Mouse (Mus musculus) left cerebral cortex, postnatal 4 days (tissue): ENCODE data around the gene Psmb11. TPM values are rescaled to one million over a fixed set of nuclear protein-coding genes. Genes with fewer than 3 reads are reported as not detected.
A peak's percentile ranks its signal among the peaks of the same experiment; 100 is the strongest.
"Not testable (repeated sequence)": the region's sequence is repeated elsewhere in the genome, so short reads cannot be mapped to it uniquely, and the experiment has no call there.

Experiments
- DNase-seq: peaks from one replicate; pipeline ENCODE4 v3.0.0-alpha.2; 2022
- intact Hi-C: fragments of 180-260 bp; cut with DNase I; formaldehyde crosslinking; loops from one replicate; pipeline ENCODE4 v1.15.1; 2025
- total RNA-seq, 2 experiments: library from RNA; stranded (reverse); gene quantifications; 2 replicates each; pipeline ENCODE4 v1.2.3; 2021

The Psmb11 gene
- total RNA-seq, 2 experiments from 2014 or later: not detected

- intact Hi-C loops: no loop called here
Observed at GRCm38 (mm10) chr14:54603038-54603654, 18.1 kb upstream of the Psmb11 start.

GRCm38 (mm10) chr14:54603686-54604085 is 17.5 kb upstream of the Psmb11 start:
- no peak for DNase-seq
- intact Hi-C loops: no loop called here

More at GRCm38 (mm10) chr14:54603038-54603654, 18.1 kb upstream of the Psmb11 start:
- peak; percentile 98 for DNase-seq

DNA sequence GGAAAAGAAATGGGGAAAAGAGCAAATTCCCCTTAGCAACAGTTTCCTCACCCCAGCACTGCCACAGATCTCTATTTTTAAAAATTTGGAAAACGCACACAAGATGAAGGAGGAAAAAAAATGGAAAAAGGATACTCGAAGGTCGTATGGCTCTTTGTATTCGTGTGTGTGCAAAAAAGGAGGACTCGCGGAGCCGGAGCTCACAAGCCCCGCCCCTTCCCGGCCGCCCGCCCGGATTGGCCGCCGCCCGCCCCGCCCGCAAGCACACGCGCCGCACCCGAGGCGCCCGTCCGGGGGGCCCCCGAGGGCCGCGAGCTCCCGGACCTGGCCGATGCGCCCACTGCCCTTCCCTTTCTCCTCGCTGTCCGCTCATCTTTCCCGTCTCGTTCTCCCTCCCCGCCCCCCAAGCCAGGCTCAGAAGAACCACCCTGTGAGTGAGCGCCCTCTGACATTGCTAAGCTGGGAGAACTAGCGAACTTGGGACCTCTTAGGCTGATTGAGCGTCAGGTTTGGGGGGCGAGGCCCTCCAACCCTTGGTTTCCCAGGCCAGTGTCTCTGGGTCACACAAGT is 15.4 kb upstream of the Psmb11 start, which contains the start of gene 4931414P19Rik:
4931414P19Rik (minus strand) TSS at position 242 of the 570 bp plus-strand sequence.
- DNase-seq: peak; percentile 78
- intact Hi-C loops: no loop called here

DNA sequence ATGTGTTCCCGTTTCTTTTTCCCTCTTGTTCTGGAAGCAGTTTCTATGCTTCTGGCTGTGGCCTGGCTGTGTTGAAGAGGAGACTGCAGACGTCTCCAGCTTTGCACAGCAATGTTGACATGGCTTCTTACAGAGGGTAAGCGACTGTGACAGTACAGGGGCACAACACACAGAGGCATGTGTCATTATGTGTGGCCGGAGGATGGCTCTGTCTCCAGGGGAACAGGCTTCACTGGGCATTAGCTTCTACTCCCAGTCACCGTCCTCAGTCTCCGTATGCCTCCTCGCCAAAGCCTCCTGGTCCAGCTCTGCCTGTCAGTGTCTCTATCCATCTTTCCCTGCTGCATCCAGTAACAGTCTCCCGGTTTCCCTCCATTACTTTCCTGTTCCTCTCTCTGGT is 14.0 kb upstream of the Psmb11 start:
- intact Hi-C loops: no loop called here
- DNase-seq: no peak

DNA sequence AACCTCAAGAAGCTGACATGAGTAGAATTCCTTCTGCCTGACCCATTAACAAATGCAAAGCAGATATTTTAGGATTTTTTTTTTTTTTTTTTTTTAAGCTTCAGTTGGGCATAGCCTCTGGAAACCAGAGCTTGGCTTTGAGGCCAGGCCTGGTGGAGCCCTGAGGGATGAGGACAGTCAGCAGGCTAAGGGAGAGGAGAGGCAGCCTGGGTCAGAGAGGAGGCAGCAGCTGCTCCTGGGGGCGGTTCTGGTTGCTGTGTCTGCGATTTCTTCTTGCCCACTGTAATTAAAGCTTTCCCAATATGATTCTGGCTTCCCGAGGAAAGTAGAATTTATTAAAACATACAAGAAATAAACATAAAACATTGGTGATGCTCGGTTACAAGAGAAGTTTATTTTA is 12.0 kb upstream of the Psmb11 start:
- no peak for DNase-seq
- intact Hi-C loops: no loop called here

DNA sequence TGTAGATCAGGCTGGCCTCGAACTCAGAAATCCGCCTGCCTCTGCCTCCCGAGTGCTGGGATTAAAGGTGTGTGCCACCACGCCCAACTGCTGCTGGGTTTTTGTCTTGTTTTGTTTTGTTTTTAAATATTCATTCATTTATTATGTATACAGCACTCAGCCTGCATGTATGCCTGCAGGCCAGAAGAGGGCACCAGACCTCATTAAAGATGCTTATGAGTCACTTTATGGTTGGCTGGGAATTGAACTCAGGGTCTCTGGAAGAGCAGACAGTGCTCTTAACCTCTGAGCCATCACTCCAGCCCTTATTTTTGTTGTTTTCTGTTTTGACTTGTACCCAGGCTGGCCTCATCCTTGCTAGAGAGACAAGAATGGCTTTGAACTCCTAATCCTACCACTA is 11.3 kb upstream of the Psmb11 start:
- DNase-seq: no peak
- intact Hi-C loops: no loop called here

DNA sequence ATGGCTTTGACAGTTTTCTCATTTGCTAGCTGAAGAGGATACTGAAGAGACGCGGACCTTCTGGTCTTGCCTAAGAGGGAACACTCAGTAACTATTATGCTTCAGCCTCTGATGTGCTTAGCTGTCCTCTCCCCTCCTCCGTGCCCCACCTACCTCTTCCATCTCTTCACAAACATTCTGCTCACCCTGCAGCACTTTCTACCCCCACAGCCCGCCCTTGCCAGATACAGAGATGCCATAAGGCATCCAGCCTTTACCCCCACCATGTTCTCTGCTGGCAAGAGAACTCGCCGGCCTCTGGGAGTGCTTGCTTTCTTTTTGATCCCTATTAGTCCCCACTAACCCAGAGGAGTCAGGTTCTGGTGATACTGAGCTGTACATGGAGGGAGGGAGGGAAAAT is 10.6 kb upstream of the Psmb11 start:
- DNase-seq: no peak
- intact Hi-C loops: no loop called here

DNA sequence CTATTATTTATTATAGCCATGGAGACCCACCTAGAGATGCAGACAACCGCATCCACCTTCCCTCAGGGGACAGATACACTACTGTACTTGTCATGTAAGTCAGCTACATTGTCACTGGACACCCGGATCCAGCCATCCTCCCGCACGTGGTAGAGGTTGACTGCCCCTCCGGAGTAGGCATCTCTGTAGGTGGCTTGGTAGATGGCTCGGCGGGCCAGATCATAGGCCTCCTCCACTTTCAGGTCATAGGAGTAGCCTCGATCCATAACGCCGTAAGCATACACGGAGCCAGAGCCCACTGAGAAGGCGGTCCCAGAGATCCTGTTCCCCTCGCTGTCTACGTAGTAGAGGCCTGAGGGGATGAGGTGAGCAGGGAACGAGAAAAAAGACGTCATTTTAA is 7.1 kb upstream of the Psmb11 start:
- DNase-seq, intact Hi-C loops: not testable (repeated sequence)

DNA sequence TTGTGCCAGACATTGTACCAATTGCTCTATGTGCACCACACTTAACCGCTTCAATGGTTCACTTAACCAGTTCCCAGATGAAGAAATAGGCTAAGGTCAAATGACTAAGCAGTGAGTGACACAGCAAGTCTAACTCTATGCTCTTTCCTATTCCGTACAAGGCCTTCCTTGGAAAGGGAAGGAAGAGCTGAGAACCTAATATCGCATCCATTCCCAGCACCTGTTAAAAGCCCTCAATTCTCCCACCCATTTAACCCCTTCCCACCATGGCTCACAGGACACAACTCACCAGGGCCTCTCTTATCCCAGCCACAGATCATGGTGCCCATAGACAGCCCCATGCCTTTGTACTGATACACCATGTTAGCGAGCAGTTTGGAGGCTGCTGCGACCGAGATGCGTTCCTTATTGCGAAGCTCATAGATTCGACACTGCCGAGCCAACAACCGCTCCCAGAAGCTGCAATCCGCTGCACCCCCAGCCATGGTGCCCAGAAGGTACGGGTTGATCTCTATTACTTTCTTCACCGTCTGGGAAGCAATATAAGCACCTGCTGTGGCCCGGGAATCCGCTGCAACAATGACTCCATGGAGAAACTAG is 4.9 kb upstream of the Psmb11 start:
- intact Hi-C loops: no loop called here
- no peak for DNase-seq

DNA sequence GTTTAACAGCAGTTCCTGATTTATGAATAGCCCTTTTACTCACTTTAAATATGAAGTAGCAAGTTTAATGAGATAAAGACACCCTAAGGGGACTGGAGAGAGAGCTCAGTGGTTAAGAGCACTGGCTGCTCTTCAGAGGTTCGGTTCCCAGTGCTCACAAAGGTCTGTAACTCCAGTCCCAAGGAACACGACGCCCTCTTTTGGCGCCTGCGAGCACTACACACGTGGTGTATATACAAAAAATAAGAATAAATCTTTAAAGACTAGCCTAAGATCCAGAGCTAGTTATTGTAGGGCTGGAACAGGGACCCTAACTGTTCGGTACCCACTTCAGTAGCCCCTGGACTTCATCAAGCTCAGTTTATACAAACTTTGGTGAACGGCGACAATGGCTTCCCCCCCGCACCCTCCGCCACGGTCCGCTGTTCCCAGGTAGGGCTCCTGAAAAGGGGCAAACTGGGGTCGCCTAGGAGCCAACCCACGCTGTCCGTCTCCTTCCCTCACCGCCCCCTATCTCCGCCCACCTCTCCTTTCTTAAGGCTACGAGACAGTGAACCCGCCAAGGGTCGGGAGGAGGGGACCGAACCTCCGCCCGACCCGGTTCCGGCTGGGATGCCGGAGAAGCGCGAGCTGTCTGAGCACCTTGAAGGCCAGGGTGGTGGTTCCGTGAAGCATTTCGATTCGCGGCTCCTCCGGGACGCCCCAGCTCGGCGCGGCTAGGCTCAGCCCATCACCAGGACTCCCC is 3.9 kb upstream of the Psmb11 start:
- DNase-seq: no peak
- intact Hi-C loops: no loop called here

DNA sequence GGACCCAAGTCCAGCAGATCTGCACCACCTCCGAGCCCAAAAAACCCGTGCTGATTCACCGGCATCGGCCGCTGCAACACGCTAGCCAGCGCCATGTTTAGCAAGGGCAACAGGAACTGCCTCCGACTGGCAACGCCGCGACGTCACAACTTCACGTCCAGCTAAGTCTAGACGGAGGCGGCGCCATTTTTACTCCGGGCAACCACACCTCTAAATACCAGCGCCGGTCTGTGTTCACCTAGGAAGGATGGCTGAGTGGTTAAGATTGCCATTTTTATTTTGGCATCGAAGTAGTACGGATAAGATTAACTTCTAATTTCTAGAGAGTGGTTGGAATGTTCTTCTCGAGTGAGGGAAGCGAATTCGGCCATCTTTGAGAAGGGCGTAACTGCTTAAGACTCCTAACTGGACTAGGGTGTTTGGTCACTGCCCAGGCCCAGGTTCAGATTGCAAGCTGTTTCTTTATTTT is 3.3 kb upstream of the Psmb11 start, which contains the start of gene Psmb5:
Psmb5 (minus strand) TSS at position 126 of the 469 bp plus-strand sequence.
- peak; percentile 90 for DNase-seq
- intact Hi-C loops: no loop called here

DNA sequence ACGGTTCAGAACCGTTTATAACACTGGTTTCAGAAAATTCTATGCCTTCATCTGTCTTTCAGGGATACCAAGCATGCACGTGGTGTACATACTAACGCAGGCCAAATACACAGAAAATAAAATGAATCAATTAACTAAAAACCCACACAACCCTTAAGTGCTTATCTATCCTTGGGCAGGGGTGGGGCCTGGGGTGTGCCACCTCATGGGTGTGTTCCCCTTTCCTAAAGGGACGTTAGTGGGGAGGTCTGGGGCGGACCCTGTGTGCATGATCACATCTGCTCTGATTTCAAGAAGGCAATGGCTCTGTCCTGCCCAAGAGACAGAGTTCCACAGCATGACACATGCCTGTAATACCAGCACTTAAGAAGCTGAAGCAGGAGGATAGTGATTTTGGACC is 2.1 kb downstream of the Psmb11 start:
- intact Hi-C loops: no loop called here
- no peak for DNase-seq

DNA sequence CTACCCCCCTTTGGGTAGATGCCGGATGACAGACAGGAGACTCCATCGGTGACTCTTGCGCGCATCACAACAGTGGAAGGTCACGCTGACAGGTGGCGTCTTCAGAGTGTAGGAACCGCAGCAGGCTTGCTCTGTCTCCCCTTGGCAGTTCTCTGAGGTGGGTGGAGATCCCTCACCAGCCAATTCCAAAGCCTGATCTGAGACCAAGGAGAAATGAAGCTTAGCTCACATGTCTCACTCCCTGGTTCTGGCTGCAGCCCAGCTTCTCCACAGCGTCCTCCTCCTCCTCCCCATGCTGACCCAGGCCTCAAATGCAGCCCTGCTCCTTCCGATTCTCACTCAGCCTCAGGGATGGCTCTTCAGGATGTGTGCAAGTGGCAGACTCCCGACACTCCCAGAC is 3.7 kb downstream of the Psmb11 start:
- intact Hi-C loops: no loop called here
- no peak for DNase-seq

GRCm38 (mm10) chr14:54628103-54628502 is 6.9 kb downstream of the Psmb11 start:
- no peak for DNase-seq
- intact Hi-C loops: no loop called here

GRCm38 (mm10) chr14:54629797-54630196 is 8.6 kb downstream of the Psmb11 start:
- DNase-seq: no peak
- intact Hi-C loops: no loop called here

- no peak for DNase-seq
- intact Hi-C loops: no loop called here
Observed at GRCm38 (mm10) chr14:54630583-54631239, 9.5 kb downstream of the Psmb11 start.

DNA sequence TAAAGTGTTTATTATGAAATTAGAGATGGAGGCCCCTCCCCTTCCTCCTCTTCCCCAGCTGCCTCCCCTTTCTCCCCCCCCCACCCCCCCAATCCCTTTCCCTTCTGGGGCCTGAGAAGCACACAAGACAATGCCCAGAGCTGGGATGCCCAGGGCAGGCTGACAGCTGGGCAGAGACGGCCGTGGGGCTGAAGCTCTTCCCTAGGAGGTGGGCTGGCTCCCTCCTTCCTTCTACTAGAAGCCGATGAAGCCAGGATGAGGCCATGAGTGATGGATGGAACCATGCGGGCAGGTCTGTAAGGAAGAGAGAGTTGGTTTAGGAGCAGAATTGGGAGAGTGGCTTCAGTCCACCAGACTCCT is 10.0 kb downstream of the Psmb11 start:
- intact Hi-C loops: no loop called here
- DNase-seq: no peak

DNA sequence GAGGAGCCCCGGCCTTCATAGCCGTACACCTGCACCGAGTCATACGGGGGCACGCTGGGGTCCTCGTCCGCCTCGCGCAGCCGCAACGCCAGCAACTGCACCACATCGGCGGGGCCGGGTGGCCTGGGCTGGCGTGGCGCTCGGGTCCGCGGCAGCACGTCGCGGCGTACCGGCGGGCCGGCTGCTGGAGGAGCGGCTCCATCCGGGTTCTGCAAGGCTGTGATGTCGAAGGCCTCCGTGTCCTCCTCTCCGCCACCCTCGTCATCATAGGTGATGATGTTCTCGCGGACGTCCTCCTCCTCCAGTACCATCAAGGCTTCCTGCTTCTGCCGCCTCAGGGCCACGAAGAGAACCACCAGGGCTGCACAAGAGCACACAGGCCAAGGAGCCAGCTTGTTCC is 11.0 kb downstream of the Psmb11 start:
- no peak for DNase-seq
- intact Hi-C loops: no loop called here

GRCm38 (mm10) chr14:54634182-54634581 is 12.9 kb downstream of the Psmb11 start:
- no peak for DNase-seq
- intact Hi-C loops: no loop called here

DNA sequence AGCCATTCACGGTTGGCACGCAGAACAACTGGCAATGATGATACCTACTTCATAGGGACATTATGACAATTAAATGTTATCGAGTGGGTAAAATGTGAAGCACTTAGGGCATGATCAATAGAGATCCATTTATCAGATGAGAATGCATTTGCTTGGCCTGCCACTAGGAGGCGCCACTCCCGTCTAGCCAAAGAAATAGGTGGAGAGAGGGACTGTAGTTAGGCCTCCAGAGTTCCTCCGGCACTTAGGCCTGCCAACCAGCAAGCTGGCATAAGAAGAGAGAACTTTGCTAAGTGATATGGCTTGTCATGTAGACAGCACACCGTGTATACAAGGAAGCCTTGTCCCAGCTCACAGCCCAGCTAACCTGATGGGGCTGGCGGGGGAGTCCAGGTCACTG is 15.7 kb downstream of the Psmb11 start:
- DNase-seq: peak; percentile 62
- intact Hi-C loops: no loop called here

- DNase-seq: no peak
- intact Hi-C loops: no loop called here
Observed at GRCm38 (mm10) chr14:54638210-54638609, 17.0 kb downstream of the Psmb11 start.
